In genomic region chr7:19746426-19747201, GRCm38 (mm10) we compare ENCODE assay signal across 9 mouse cellular contexts. TPM values are rescaled to one million over a fixed set of nuclear protein-coding genes. Genes with fewer than 3 reads are reported as not detected.
DNase-seq lines count a peak whose midpoint lies in the region; ATAC-seq and TF ChIP-seq lines count a peak whose summit lies in the region.
"Had no signal": no experiment of that assay in that cellular context is flagged by ENCODE, and none has a peak within 500 bp of the region (broad histone marks: within the 10 kb centered on the region; RNA-seq: fewer than 3 reads in every experiment).

No protein-coding gene starts in this region.

- no peak for DNase-seq in lung, embryonic 14.5 days
- no peak for DNase-seq in lung, postnatal 10 days
- no peak for DNase-seq in liver, adult 2 months (ENCODE audit: extremely low read depth, low read depth, low spot score)
- DNase-seq in stomach, postnatal 0 days (ENCODE audit: low spot score): no peak
- DNase-seq in thymus, adult 18-20 months: no peak
- no peak for DNase-seq in frontal cortex, postnatal 36 days (ENCODE audit: low spot score in 2 of 2)
- DNase-seq in cerebellum, adult 2 months: no peak

- H3K27ac ChIP-seq in lung, embryonic 14.5 days (ENCODE audit: low read depth): peak overlapping the region; percentile 69; the same call in 1 of the 2 replicates
- H3K27ac ChIP-seq in forebrain, embryonic 13.5 days: no peak overlapping the region
- H3K27ac ChIP-seq in liver, adult 2 months (replicated peaks; ENCODE audit: insufficient read depth, low read depth, low read length): peak overlapping the region; percentile 96
- peak overlapping the region; percentile 82 for H3K27ac ChIP-seq in stomach, postnatal 0 days (replicated peaks)
- H3K27ac ChIP-seq in cerebellum, adult 2 months (ENCODE audit: insufficient read depth, low read length): no peak overlapping the region

- peak overlapping the region; percentile 92 for H3K9ac ChIP-seq in lung, embryonic 14.5 days
- H3K9ac ChIP-seq in forebrain, embryonic 13.5 days: peak overlapping the region; percentile 48
- no peak overlapping the region for H3K9ac ChIP-seq in liver, adult 2 months (ENCODE audit: low read depth, low read length)
- peak overlapping the region; percentile 45 for H3K9ac ChIP-seq in stomach, postnatal 0 days (ENCODE audit: low read length)

- no peak for TF ChIP-seq EP300 in stomach, postnatal 0 days (optimal IDR thresholded peaks at IDR 0.05)

- peak overlapping the region; percentile 89 for H3K4me2 ChIP-seq in lung, embryonic 14.5 days
- H3K4me2 ChIP-seq in forebrain, embryonic 13.5 days: peak overlapping the region; percentile 79
- H3K4me2 ChIP-seq in stomach, postnatal 0 days (replicated peaks; ENCODE audit: low read depth): peak overlapping the region; percentile 85

- peaks cover 21% of the 10 kb centered on the region for H3K36me3 ChIP-seq in lung, embryonic 14.5 days (ENCODE audit: insufficient read depth)
- peaks cover 10% of the 10 kb centered on the region for H3K36me3 ChIP-seq in forebrain, embryonic 13.5 days (ENCODE audit: poor library complexity, severe bottlenecking)
- no peaks in the 10 kb centered on the region; the same call in 1 of the 2 replicates for H3K36me3 ChIP-seq in liver, adult 2 months (ENCODE audit: control insufficient read depth, insufficient read depth, low read length)
- H3K36me3 ChIP-seq in stomach, postnatal 0 days (ENCODE audit: control insufficient read depth, insufficient read depth, low read length): no peaks in the 10 kb centered on the region

- H3K4me3 ChIP-seq in lung, embryonic 14.5 days (ENCODE audit: low read depth, low read length): peak overlapping the region; percentile 91
- H3K4me3 ChIP-seq in forebrain, embryonic 13.5 days: peak overlapping the region; percentile 76; the same call in 1 of the 2 replicates
- H3K4me3 ChIP-seq in liver, adult 2 months (ENCODE audit: insufficient read depth, low read depth, low read length): no peak overlapping the region
- H3K4me3 ChIP-seq in stomach, postnatal 0 days (ENCODE audit: low read depth, low read length): no peak overlapping the region
- no peak overlapping the region for H3K4me3 ChIP-seq in cerebellum, adult 2 months (replicated peaks; ENCODE audit: insufficient read depth, low read depth, low read length)

- ATAC-seq in lung, embryonic 14.5 days (ENCODE audit: insufficient read depth): no peak
- ATAC-seq in forebrain, embryonic 13.5 days: no peak
- no peak for ATAC-seq in stomach, postnatal 0 days (ENCODE audit: low FRiP score, low TSS enrichment)

- no peak for TF ChIP-seq CTCF in lung, embryonic 14.5 days (IDR thresholded peaks at IDR 0.05; ENCODE audit: low read depth)
- TF ChIP-seq CTCF in liver, adult 2 months (IDR thresholded peaks at IDR 0.05; ENCODE audit: low read depth, low read length): no peak
- TF ChIP-seq CTCF in stomach, postnatal 0 days (IDR thresholded peaks at IDR 0.05; ENCODE audit: low read depth): no peak
- no peak for TF ChIP-seq CTCF in cerebellum, adult 2 months (IDR thresholded peaks at IDR 0.05; ENCODE audit: borderline replicate concordance, insufficient read depth, low read depth, low read length)

- peaks cover 23% of the 10 kb centered on the region for H3K4me1 ChIP-seq in lung, embryonic 14.5 days (ENCODE audit: insufficient read depth)
- H3K4me1 ChIP-seq in forebrain, embryonic 13.5 days: peaks cover 32% of the 10 kb centered on the region
- H3K4me1 ChIP-seq in liver, adult 2 months (ENCODE audit: control insufficient read depth, insufficient read depth, low read length): peaks cover 16% of the 10 kb centered on the region
- peaks cover 17% of the 10 kb centered on the region for H3K4me1 ChIP-seq in stomach, postnatal 0 days (replicated peaks; ENCODE audit: control insufficient read depth, insufficient read depth)
- H3K4me1 ChIP-seq in cerebellum, adult 2 months (ENCODE audit: control insufficient read depth, insufficient read depth, low read length): no peaks in the 10 kb centered on the region; the same call in 1 of the 2 replicates

- WGBS in lung, embryonic 14.5 days: 33% methylated on average over 6 of the region's 6 CpGs
- WGBS in forebrain, embryonic 13.5 days: 47% methylated on average over 6 of the region's 6 CpGs
- 54% methylated on average over 6 of the region's 6 CpGs for WGBS in liver, adult 2 months
- WGBS in stomach, postnatal 0 days: 29% methylated on average over 5 of the region's 6 CpGs
- 42% methylated on average over 6 of the region's 6 CpGs for WGBS in cerebellum, adult 2 months

- no peaks in the 10 kb centered on the region for H3K27me3 ChIP-seq in lung, embryonic 14.5 days (ENCODE audit: insufficient read depth, low read length)
- H3K27me3 ChIP-seq in forebrain, embryonic 13.5 days: no peaks in the 10 kb centered on the region; the same call in 1 of the 2 replicates
- H3K27me3 ChIP-seq in liver, adult 2 months (ENCODE audit: control insufficient read depth, insufficient read depth, low read length): no peaks in the 10 kb centered on the region
- no peaks in the 10 kb centered on the region for H3K27me3 ChIP-seq in stomach, postnatal 0 days (ENCODE audit: control insufficient read depth, insufficient read depth, low read length)
- H3K27me3 ChIP-seq in cerebellum, adult 2 months (ENCODE audit: control insufficient read depth, insufficient read depth, low read length): no peaks in the 10 kb centered on the region

- no peak for TF ChIP-seq POLR2A in liver, adult 2 months (IDR thresholded peaks at IDR 0.05; ENCODE audit: extremely low read depth, insufficient read depth, low read length)
- no peak for TF ChIP-seq POLR2A in cerebellum, adult 2 months (IDR thresholded peaks at IDR 0.05; ENCODE audit: borderline replicate concordance, insufficient read depth, low read length)

- H3K9me3 ChIP-seq in lung, embryonic 14.5 days (ENCODE audit: low read depth, low read length): no peaks in the 10 kb centered on the region
- H3K9me3 ChIP-seq in forebrain, embryonic 13.5 days (replicated peaks): no peaks in the 10 kb centered on the region
- H3K9me3 ChIP-seq in stomach, postnatal 0 days (ENCODE audit: control insufficient read depth, low read length): no peaks in the 10 kb centered on the region

- peaks cover 14% of the 10 kb centered on the region; the same call in 1 of the 2 replicates for H3K79me2 ChIP-seq in liver, adult 2 months (ENCODE audit: control insufficient read depth, insufficient read depth, low read length)

RNA-seq across cellular contexts. Expression of gene Nectin2, which starts 3.7 kb away (rescaled TPM):
- 120 and 125 TPM in 2 replicates for polyA plus RNA-seq in lung, embryonic 14.5 days (2014; fragmentation: Nextera tagmentation; extraction: Ambion mirVana)
- 34.6 and 38.0 TPM in 2 replicates for polyA plus RNA-seq in forebrain, embryonic 13.5 days (2015; fragmentation: Nextera tagmentation; extraction: Ambion mirVana)
- 17.8 and 18.9 TPM in 2 replicates for total RNA-seq in liver, adult 2 months (2014; rRNA removed)
- polyA plus RNA-seq in liver, adult 2 months (2012; rRNA removed): 57.4 and 68.7 TPM in 2 replicates
- polyA plus RNA-seq in stomach, postnatal 0 days (2015; fragmentation: Nextera tagmentation; extraction: Ambion mirVana): 82.2 and 83.8 TPM in 2 replicates
- polyA plus RNA-seq in cerebellum, adult 2 months (2012; rRNA removed): 8.9 and 9.3 TPM in 2 replicates

RNA-seq across cellular contexts. Expression of gene Bcam, which starts 24.2 kb away (rescaled TPM):
- 206 and 209 TPM in 2 replicates for polyA plus RNA-seq in lung, embryonic 14.5 days (2014; fragmentation: Nextera tagmentation; extraction: Ambion mirVana)
- 4.4 and 5.7 TPM in 2 replicates for polyA plus RNA-seq in forebrain, embryonic 13.5 days (2015; fragmentation: Nextera tagmentation; extraction: Ambion mirVana)
- total RNA-seq in liver, adult 2 months (2014; rRNA removed): 2.3 and 2.5 TPM in 2 replicates
- 4.8 and 5.4 TPM in 2 replicates for polyA plus RNA-seq in liver, adult 2 months (2012; rRNA removed)
- 87.5 and 103 TPM in 2 replicates for polyA plus RNA-seq in stomach, postnatal 0 days (2015; fragmentation: Nextera tagmentation; extraction: Ambion mirVana)
- 24.7 and 25.3 TPM in 2 replicates for polyA plus RNA-seq in cerebellum, adult 2 months (2012; rRNA removed)

RNA-seq across cellular contexts. Expression of gene Tomm40, which starts 31.4 kb away (rescaled TPM):
- polyA plus RNA-seq in lung, embryonic 14.5 days (2014; fragmentation: Nextera tagmentation; extraction: Ambion mirVana): 149 and 168 TPM in 2 replicates
- polyA plus RNA-seq in forebrain, embryonic 13.5 days (2015; fragmentation: Nextera tagmentation; extraction: Ambion mirVana): 112 and 118 TPM in 2 replicates
- 22.3 and 26.9 TPM in 2 replicates for total RNA-seq in liver, adult 2 months (2014; rRNA removed)
- 48.7 and 56.2 TPM in 2 replicates for polyA plus RNA-seq in liver, adult 2 months (2012; rRNA removed)
- polyA plus RNA-seq in stomach, postnatal 0 days (2015; fragmentation: Nextera tagmentation; extraction: Ambion mirVana): 98.0 and 105 TPM in 2 replicates
- polyA plus RNA-seq in cerebellum, adult 2 months (2012; rRNA removed): 125 TPM in 2 replicates

RNA-seq across cellular contexts. Expression of gene Apoe, which starts 47.6 kb away (rescaled TPM):
- polyA plus RNA-seq in lung, embryonic 14.5 days (2014; fragmentation: Nextera tagmentation; extraction: Ambion mirVana): 404 and 439 TPM in 2 replicates
- polyA plus RNA-seq in forebrain, embryonic 13.5 days (2015; fragmentation: Nextera tagmentation; extraction: Ambion mirVana): 118 and 125 TPM in 2 replicates
- 23,407 and 25,019 TPM in 2 replicates for total RNA-seq in liver, adult 2 months (2014; rRNA removed)
- polyA plus RNA-seq in liver, adult 2 months (2012; rRNA removed): 39,394 and 43,401 TPM in 2 replicates
- polyA plus RNA-seq in stomach, postnatal 0 days (2015; fragmentation: Nextera tagmentation; extraction: Ambion mirVana): 383 and 436 TPM in 2 replicates
- polyA plus RNA-seq in cerebellum, adult 2 months (2012; rRNA removed): 2,800 and 2,936 TPM in 2 replicates

RNA-seq across cellular contexts. Expression of gene Cblc, which starts 50.0 kb away (rescaled TPM):
- polyA plus RNA-seq in lung, embryonic 14.5 days (2014; fragmentation: Nextera tagmentation; extraction: Ambion mirVana): 6.8 and 10.2 TPM in 2 replicates
- polyA plus RNA-seq in forebrain, embryonic 13.5 days (2015; fragmentation: Nextera tagmentation; extraction: Ambion mirVana): not detected in 2 replicates
- total RNA-seq in liver, adult 2 months (2014; rRNA removed): 17.4 and 17.8 TPM in 2 replicates
- 23.0 and 23.5 TPM in 2 replicates for polyA plus RNA-seq in liver, adult 2 months (2012; rRNA removed)
- polyA plus RNA-seq in stomach, postnatal 0 days (2015; fragmentation: Nextera tagmentation; extraction: Ambion mirVana): 44.4 and 48.5 TPM in 2 replicates
- not detected in 2 replicates for polyA plus RNA-seq in cerebellum, adult 2 months (2012; rRNA removed)
- total RNA-seq: left cerebral cortex, adult 8-10 months had no signal

Comparison
In these comparisons a context has a peak if more than half of its experiments do, and no peak if none do; other contexts are left out.
1. H3K27ac ChIP-seq: peak in lung, embryonic 14.5 days (single experiment), liver, adult 2 months (single experiment) and stomach, postnatal 0 days (single experiment); none in forebrain, embryonic 13.5 days (single experiment) and cerebellum, adult 2 months (single experiment).
2. H3K4me3 ChIP-seq: peak in lung, embryonic 14.5 days (single experiment) and forebrain, embryonic 13.5 days (single experiment); none in liver, adult 2 months (single experiment), stomach, postnatal 0 days (single experiment) and cerebellum, adult 2 months (single experiment).
3. Peak in every context shown above with its lines, with median percentiles within 50 percentile points of each other: H3K4me2 ChIP-seq.